Mouse (Mus musculus) embryonic facial prominence, embryonic 10.5 days (tissue): ENCODE measurements around the gene Supt5. TPM values are rescaled to one million over a fixed set of nuclear protein-coding genes. Genes with fewer than 3 reads are reported as not detected.
A peak's percentile ranks its signal among the peaks of the same experiment; 100 is the strongest.

Experiments used
- DNase-seq: peaks from one replicate; pipeline ENCODE4 v3.0.0-alpha.2; 2017; ENCODE audit warnings: low spot score
- H3K27ac ChIP-seq: fragments of 300-500 bp; sonication (generic); replicated peaks from 2 replicates; pipeline ENCODE4 v1.5.1; 2016; ENCODE audit warnings: mild to moderate bottlenecking
- H3K27me3 ChIP-seq: fragments of 300-500 bp; sonication (generic); replicated peaks from 2 replicates; pipeline ENCODE4 v1.6.1; 2016; ENCODE audit warnings: low read depth, mild to moderate bottlenecking; ENCODE audit not compliant: poor library complexity, severe bottlenecking
- H3K36me3 ChIP-seq: fragments of 300-500 bp; sonication (generic); replicated peaks from 2 replicates; pipeline ENCODE4 v1.6.1; 2016; ENCODE audit warnings: mild to moderate bottlenecking, moderate library complexity
- H3K4me1 ChIP-seq: fragments of 300-500 bp; sonication (generic); 2 replicates; pipeline ENCODE4 v1.6.1; 2016
- H3K4me3 ChIP-seq: fragments of 300-500 bp; sonication (generic); 2 replicates; pipeline ENCODE4 v1.5.1; 2016; ENCODE audit warnings: mild to moderate bottlenecking, moderate library complexity
- H3K9me3 ChIP-seq: fragments of 300-500 bp; sonication (generic); 2 replicates; pipeline ENCODE4 v1.6.1; 2016; ENCODE audit warnings: mild to moderate bottlenecking
- WGBS: fragments of 180-500 bp; shearing (Covaris S2); methylation state at CpG from one replicate; pipeline ENCODE4 v1.1.7; 2016; 5-methylcytosine and 5-hydroxymethylcytosine counted together
- polyA plus RNA-seq: library from polyadenylated mRNA; unstranded; fragments of >200 nt; fragmentation: Nextera tagmentation; extraction: Ambion mirVana; gene quantifications from 2 replicates; pipeline ENCODE4 v1.2.1, GENCODE M21; 2016

Gene Supt5
- polyA plus RNA-seq, 1 experiment from 2014 or later = 122 TPM

GRCm38 (mm10) chr7:28339213-28339917, 819 bp upstream of the Supt5 start:
- peaks cover 35% of the 10 kb centered on the region for H3K4me1 ChIP-seq
- no peaks in the 10 kb centered on the region for H3K27me3 ChIP-seq
- H3K9me3 ChIP-seq = no peaks in the 10 kb centered on the region
- H3K4me3 ChIP-seq = peak overlapping the region; percentile 99
- WGBS = 80% methylated on average over 19 of the region's 19 CpGs
- peak overlapping the region; percentile 93 for H3K27ac ChIP-seq
- peaks cover 25% of the 10 kb centered on the region for H3K36me3 ChIP-seq
- DNase-seq = peak; percentile 49

- H3K4me1 ChIP-seq = peaks cover 17% of the 10 kb centered on the region
- H3K27ac ChIP-seq = no peak overlapping the region
- no peak for DNase-seq
Measured at GRCm38 (mm10) chr7:28335471-28335870, 3.1 kb downstream of the Supt5 start.

GRCm38 (mm10) chr7:28334534-28334933, 4.0 kb downstream of the Supt5 start:
- no peak for DNase-seq
- H3K27me3 ChIP-seq = no peaks in the 10 kb centered on the region
- 93% methylated on average over 4 of the region's 4 CpGs for WGBS
- H3K4me1 ChIP-seq = peaks cover 17% of the 10 kb centered on the region
- H3K9me3 ChIP-seq = no peaks in the 10 kb centered on the region
- no peak overlapping the region for H3K27ac ChIP-seq
- H3K36me3 ChIP-seq = peaks cover 71% of the 10 kb centered on the region
- H3K4me3 ChIP-seq = no peak overlapping the region

More at GRCm38 (mm10) chr7:28335471-28335870, 3.1 kb downstream of the Supt5 start:
- no peaks in the 10 kb centered on the region for H3K27me3 ChIP-seq
- no peaks in the 10 kb centered on the region for H3K9me3 ChIP-seq
- H3K4me3 ChIP-seq = no peak overlapping the region
- peaks cover 61% of the 10 kb centered on the region for H3K36me3 ChIP-seq
- WGBS = 88% methylated on average over 2 of the region's 2 CpGs

- H3K36me3 ChIP-seq = peaks cover 99% of the 10 kb centered on the region
- H3K4me1 ChIP-seq = no peaks in the 10 kb centered on the region
- H3K27me3 ChIP-seq = no peaks in the 10 kb centered on the region
- H3K27ac ChIP-seq = no peak overlapping the region
- no peaks in the 10 kb centered on the region for H3K9me3 ChIP-seq
- no peak for DNase-seq
- no peak overlapping the region for H3K4me3 ChIP-seq
- WGBS = 94% methylated on average over 2 of the region's 2 CpGs
Measured at GRCm38 (mm10) chr7:28328260-28328659, 10.3 kb downstream of the Supt5 start.

- H3K4me1 ChIP-seq = no peaks in the 10 kb centered on the region
- 82% methylated on average over 4 of the region's 4 CpGs for WGBS
- no peak for DNase-seq
- no peak overlapping the region for H3K27ac ChIP-seq
- H3K4me3 ChIP-seq = no peak overlapping the region
- H3K36me3 ChIP-seq = peaks cover 100% of the 10 kb centered on the region
- no peaks in the 10 kb centered on the region for H3K27me3 ChIP-seq
- no peaks in the 10 kb centered on the region for H3K9me3 ChIP-seq
Measured at GRCm38 (mm10) chr7:28326457-28326856, 12.1 kb downstream of the Supt5 start.

GRCm38 (mm10) chr7:28325293-28325692, 13.3 kb downstream of the Supt5 start:
- no peaks in the 10 kb centered on the region for H3K27me3 ChIP-seq
- no peak overlapping the region for H3K4me3 ChIP-seq
- no peak for DNase-seq
- no peaks in the 10 kb centered on the region for H3K4me1 ChIP-seq
- H3K36me3 ChIP-seq = peaks cover 100% of the 10 kb centered on the region
- H3K9me3 ChIP-seq = no peaks in the 10 kb centered on the region
- WGBS = 94% methylated on average over 8 of the region's 8 CpGs
- H3K27ac ChIP-seq = no peak overlapping the region

GRCm38 (mm10) chr7:28321974-28322720, 16.4 kb downstream of the Supt5 start:
- Histone ChIP-seq H3K27ac (no peak overlapping the region), H3K36me3 (peaks cover 100% of the 10 kb centered on the region), H3K27me3 (no peaks in the 10 kb centered on the region), H3K9me3 (no peaks in the 10 kb centered on the region), H3K4me3 (no peak overlapping the region), H3K4me1 (no peaks in the 10 kb centered on the region)
- DNase-seq = no peak
- 92% methylated on average over 15 of the region's 15 CpGs for WGBS

GRCm38 (mm10) chr7:28318714-28319113, 19.8 kb downstream of the Supt5 start:
- DNase-seq = no peak
- H3K4me1 ChIP-seq = no peaks in the 10 kb centered on the region
- no peaks in the 10 kb centered on the region for H3K9me3 ChIP-seq
- H3K4me3 ChIP-seq = no peak overlapping the region
- peaks cover 100% of the 10 kb centered on the region for H3K36me3 ChIP-seq
- H3K27ac ChIP-seq = no peak overlapping the region
- no peaks in the 10 kb centered on the region for H3K27me3 ChIP-seq
- WGBS = 94% methylated on average over 17 of the region's 17 CpGs

GRCm38 (mm10) chr7:28318036-28318435, 20.5 kb downstream of the Supt5 start:
- H3K4me3 ChIP-seq = no peak overlapping the region
- WGBS = 92% methylated on average over 3 of the region's 3 CpGs
- H3K9me3 ChIP-seq = no peaks in the 10 kb centered on the region
- no peaks in the 10 kb centered on the region for H3K27me3 ChIP-seq
- H3K27ac ChIP-seq = no peak overlapping the region
- no peaks in the 10 kb centered on the region for H3K4me1 ChIP-seq
- DNase-seq = no peak
- peaks cover 93% of the 10 kb centered on the region for H3K36me3 ChIP-seq

- peak within 1 kb of the TSS; percentile 93 for H3K27ac ChIP-seq
Measured at GRCm38 (mm10) chr7:28311926-28312543, 26.5 kb downstream of the Supt5 start, which contains the start of gene Timm50. TSS of gene Timm50 (minus strand) at chr7:28312072.

GRCm38 (mm10) chr7:28311151-28311925, 27.2 kb downstream of the Supt5 start:
- 8% methylated on average over 35 of the region's 35 CpGs for WGBS
- H3K9me3 ChIP-seq = no peaks in the 10 kb centered on the region
- H3K4me3 ChIP-seq = peak overlapping the region; percentile 97
- no peak for DNase-seq
- peaks cover 21% of the 10 kb centered on the region for H3K4me1 ChIP-seq
- H3K36me3 ChIP-seq = peaks cover 69% of the 10 kb centered on the region
- H3K27ac ChIP-seq = peak overlapping the region; percentile 93
- no peaks in the 10 kb centered on the region for H3K27me3 ChIP-seq

More at GRCm38 (mm10) chr7:28311926-28312543, 26.5 kb downstream of the Supt5 start, which contains the start of gene Timm50:
- DNase-seq = peak; percentile 97
- WGBS = under 1% methylated on average over 45 of the region's 45 CpGs
- Histone ChIP-seq H3K36me3 (peaks cover 69% of the 10 kb centered on the region), H3K27me3 (no peaks in the 10 kb centered on the region), H3K4me1 (peaks cover 21% of the 10 kb centered on the region), H3K4me3 (peak within 1 kb of the TSS; percentile 97), H3K9me3 (no peaks in the 10 kb centered on the region)

- Histone ChIP-seq H3K4me3 (peak overlapping the region; percentile 97; the same call in 1 of the 2 replicates), H3K36me3 (peaks cover 69% of the 10 kb centered on the region), H3K27ac (no peak overlapping the region), H3K9me3 (no peaks in the 10 kb centered on the region), H3K27me3 (no peaks in the 10 kb centered on the region), H3K4me1 (peaks cover 21% of the 10 kb centered on the region)
- DNase-seq = no peak
- WGBS = 65% methylated on average over 9 of the region's 9 CpGs
Measured at GRCm38 (mm10) chr7:28309737-28310136, 28.8 kb downstream of the Supt5 start.
